Mouse (Mus musculus) E14TG2a.4 (cell line): ENCODE data around the gene Atp1a1.

Source experiments
- H3K27me3 ChIP-seq: 2 replicates; pipeline ENCODE4 v1.6.1; 2014; ENCODE audit warnings: low read length, control low read depth; ENCODE audit not compliant: insufficient read depth
- H3K36me3 ChIP-seq: 2 replicates; pipeline ENCODE4 v1.6.1; 2014; ENCODE audit warnings: low read length, control low read depth; ENCODE audit not compliant: insufficient read depth
- H3K4me1 ChIP-seq: replicated peaks from 2 replicates; pipeline ENCODE4 v1.6.1; 2014; ENCODE audit warnings: low read depth, low read length, control low read depth
- H3K4me3 ChIP-seq: replicated peaks from 2 replicates; pipeline ENCODE4 v1.5.1; 2014; ENCODE audit warnings: mild to moderate bottlenecking, low read length
- H3K9me3 ChIP-seq: 2 replicates; pipeline ENCODE4 v1.6.1; 2014; ENCODE audit warnings: low read length, control low read depth
- CTCF ChIP-seq: conservative IDR thresholded peaks from 2 replicates; pipeline ENCODE4 v1.5.1; 2014; ENCODE audit warnings: low read length
- NANOG ChIP-seq: IDR thresholded peaks from 2 replicates; pipeline ENCODE4 v1.6.1; 2014; ENCODE audit warnings: borderline replicate concordance, low read length, mixed read lengths
- POU5F1 ChIP-seq: IDR thresholded peaks from 2 replicates; pipeline ENCODE4 v1.6.1; 2014; ENCODE audit warnings: low read length, borderline replicate concordance

The Atp1a1 gene

GRCm38 (mm10) chr3:101644062-101644802 lies 39.7 kb upstream of the Atp1a1 start:
- Histone ChIP-seq H3K36me3 (no peaks in the 10 kb centered on the region), H3K9me3 (no peaks in the 10 kb centered on the region), H3K4me1 (no peaks in the 10 kb centered on the region), H3K4me3 (no peak overlapping the region), H3K27me3 (0 out of 2 replicates have a peak, but pooled peaks cover 2% of the 10 kb centered on the region)
- no peak for TF ChIP-seq NANOG
- no peak for TF ChIP-seq CTCF
- no peak for TF ChIP-seq POU5F1

GRCm38 (mm10) chr3:101643264-101643663 lies 38.8 kb upstream of the Atp1a1 start:
- Histone ChIP-seq H3K27me3 (0 out of 2 replicates have a peak, but pooled peaks cover 2% of the 10 kb centered on the region), H3K4me1 (no peaks in the 10 kb centered on the region), H3K9me3 (no peaks in the 10 kb centered on the region), H3K4me3 (no peak overlapping the region), H3K36me3 (no peaks in the 10 kb centered on the region)
- TF ChIP-seq POU5F1 (no peak), NANOG (no peak), CTCF (no peak)

GRCm38 (mm10) chr3:101638223-101638622 lies 33.7 kb upstream of the Atp1a1 start:
- Histone ChIP-seq H3K27me3 (peaks cover 7% of the 10 kb centered on the region; the same call in 1 of the 2 replicates), H3K4me1 (peaks cover 17% of the 10 kb centered on the region), H3K4me3 (no peak overlapping the region), H3K36me3 (no peaks in the 10 kb centered on the region), H3K9me3 (no peaks in the 10 kb centered on the region)
- TF ChIP-seq NANOG: no peak
- no peak for TF ChIP-seq POU5F1
- TF ChIP-seq CTCF: no peak

- Histone ChIP-seq H3K4me3 (no peak overlapping the region), H3K9me3 (no peaks in the 10 kb centered on the region), H3K36me3 (no peaks in the 10 kb centered on the region), H3K27me3 (peaks cover 16% of the 10 kb centered on the region), H3K4me1 (peaks cover 34% of the 10 kb centered on the region)
- no peak for TF ChIP-seq CTCF
- no peak for TF ChIP-seq POU5F1
- no peak for TF ChIP-seq NANOG
These were observed 32.0 kb upstream of the Atp1a1 start for GRCm38 (mm10) chr3:101636510-101636909.

GRCm38 (mm10) chr3:101636086-101636485 lies 31.6 kb upstream of the Atp1a1 start:
- Histone ChIP-seq H3K27me3 (peaks cover 20% of the 10 kb centered on the region), H3K9me3 (no peaks in the 10 kb centered on the region), H3K4me3 (no peak overlapping the region), H3K4me1 (peaks cover 38% of the 10 kb centered on the region), H3K36me3 (no peaks in the 10 kb centered on the region)
- TF ChIP-seq POU5F1 (no peak), CTCF (no peak), NANOG (no peak)

- TF ChIP-seq CTCF (no peak), POU5F1 (no peak), NANOG (no peak)
- H3K4me3 ChIP-seq: no peak overlapping the region
- peaks cover 40% of the 10 kb centered on the region for H3K4me1 ChIP-seq
- no peaks in the 10 kb centered on the region for H3K9me3 ChIP-seq
- H3K36me3 ChIP-seq: no peaks in the 10 kb centered on the region
- H3K27me3 ChIP-seq: peaks cover 20% of the 10 kb centered on the region
These were observed 29.8 kb upstream of the Atp1a1 start for GRCm38 (mm10) chr3:101634141-101634900.

GRCm38 (mm10) chr3:101628255-101628654 lies 23.8 kb upstream of the Atp1a1 start:
- Histone ChIP-seq H3K36me3 (no peaks in the 10 kb centered on the region), H3K4me1 (peaks cover 23% of the 10 kb centered on the region), H3K9me3 (no peaks in the 10 kb centered on the region), H3K27me3 (peaks cover 15% of the 10 kb centered on the region), H3K4me3 (no peak overlapping the region)
- no peak for TF ChIP-seq POU5F1
- TF ChIP-seq CTCF: no peak
- no peak for TF ChIP-seq NANOG

GRCm38 (mm10) chr3:101624287-101624686 lies 19.8 kb upstream of the Atp1a1 start:
- Histone ChIP-seq H3K27me3 (no peaks in the 10 kb centered on the region; the same call in 1 of the 2 replicates), H3K36me3 (no peaks in the 10 kb centered on the region), H3K4me1 (no peaks in the 10 kb centered on the region), H3K4me3 (no peak overlapping the region), H3K9me3 (peaks cover 9% of the 10 kb centered on the region; the same call in 1 of the 2 replicates)
- TF ChIP-seq POU5F1 (no peak), CTCF (no peak), NANOG (no peak)
